Mouse (Mus musculus): ENCODE data around the gene Glmp. TPM values are rescaled to one million over a fixed set of nuclear protein-coding genes. Genes with fewer than 3 reads are reported as not detected.

Gene Glmp
- 54.1 and 56.2 TPM in 2 replicates for polyA plus RNA-seq (2012; rRNA removed)

GRCm38 (mm10) chr3:88324951-88325405 lies at the start of gene Glmp:
Gene Glmp (plus strand): TSS chr3:88325023.

GRCm38 (mm10) chr3:88287110-88287509 lies 37.7 kb upstream of the Glmp start, which contains the start of gene Gm38392:
Gene Gm38392 (minus strand): TSS chr3:88287210.

DNA sequence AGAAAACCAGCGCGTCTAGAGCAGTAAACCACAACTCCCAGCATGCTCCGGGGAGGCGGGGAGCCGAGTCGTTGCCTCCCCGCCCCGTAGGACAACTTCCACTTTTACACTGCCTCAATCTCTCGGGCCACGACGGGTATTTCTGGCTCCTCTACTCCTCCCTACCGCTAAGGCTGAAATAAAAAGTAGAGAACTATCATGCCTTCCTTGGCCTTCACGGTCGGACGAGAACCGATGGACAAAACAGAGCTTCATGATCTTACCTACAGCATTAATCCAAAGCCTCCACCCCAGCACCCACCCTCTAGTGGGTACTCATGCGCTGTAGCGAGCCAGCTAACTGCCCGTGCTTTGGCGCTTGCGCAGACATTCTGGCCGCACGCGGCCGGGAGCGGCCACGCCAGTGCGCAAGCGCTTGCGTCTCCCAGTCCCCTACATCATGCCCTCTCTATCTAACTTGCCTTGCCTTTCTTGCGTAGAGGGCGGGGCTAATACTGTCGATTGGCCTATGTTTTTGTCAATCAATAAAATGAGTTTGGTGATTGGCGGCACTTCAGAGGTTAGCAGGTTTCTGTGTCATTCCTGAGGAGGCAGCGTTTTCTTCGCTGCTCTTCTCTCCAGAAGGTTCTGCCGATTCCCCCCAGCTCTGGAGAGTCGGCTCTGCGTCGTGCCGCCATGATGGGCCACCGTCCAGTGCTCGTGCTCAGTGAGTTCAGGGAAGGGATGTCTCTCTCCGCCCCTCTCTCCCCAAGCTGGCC lies 28.1 kb upstream of the Glmp start, which contains the start of the genes Tsacc and Cct3:
Tsacc (minus strand) TSS at position 439 of the 758 bp plus-strand sequence.
Cct3 (plus strand) TSS at position 556 of the 758 bp plus-strand sequence.

DNA sequence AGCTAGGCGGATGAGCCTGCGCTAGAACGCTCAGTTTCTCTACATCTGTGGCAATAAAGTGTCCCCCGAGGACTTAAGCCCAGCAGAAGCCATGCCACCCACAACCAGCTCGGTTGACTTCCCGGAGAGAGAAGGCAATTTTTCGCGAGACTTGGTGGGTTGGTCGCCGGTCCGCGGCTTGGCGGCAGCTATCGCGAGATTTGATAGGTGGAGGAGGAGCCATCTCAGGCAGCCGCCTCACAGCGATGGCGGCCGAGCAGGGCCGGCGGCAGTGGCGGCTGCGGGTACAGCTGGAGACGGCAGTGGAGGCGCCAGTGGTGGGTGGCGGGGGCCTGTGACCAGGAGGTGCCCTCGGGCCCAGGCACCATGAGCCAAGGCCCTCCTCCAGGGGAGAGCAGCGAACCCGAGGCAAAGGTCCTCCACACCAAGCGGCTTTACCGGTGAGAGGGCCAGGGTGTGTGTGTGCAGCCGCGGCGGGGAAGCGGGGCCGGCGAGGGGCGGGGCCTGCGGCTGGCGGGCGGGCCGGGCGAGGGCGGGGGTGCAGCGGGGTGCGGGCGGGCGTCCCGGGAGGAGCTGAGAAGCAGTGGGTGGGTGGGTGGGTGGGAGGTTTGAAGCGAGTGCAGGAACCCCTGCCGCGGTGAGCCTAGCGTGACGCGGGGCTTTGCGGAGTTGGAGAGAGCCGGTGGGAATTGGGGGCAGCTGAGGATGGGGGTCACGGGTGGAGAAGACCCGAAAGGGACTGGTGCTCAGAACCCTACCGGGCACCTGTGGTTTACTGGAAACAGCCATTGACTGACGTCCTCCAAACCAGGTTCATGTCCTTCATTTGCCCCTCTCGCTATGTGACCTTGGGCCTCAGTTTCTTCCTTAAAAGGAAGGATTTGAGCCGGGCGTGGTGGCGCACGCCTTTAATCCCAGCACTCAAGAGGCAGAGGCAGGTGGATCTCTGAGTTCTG lies 11.5 kb downstream of the Glmp start, which contains the start of the genes Tmem79 and Smg5:
Tmem79 (minus strand) TSS at position 91 of the 956 bp plus-strand sequence.
Smg5 (plus strand) TSS at position 203 of the 956 bp plus-strand sequence.

DNA sequence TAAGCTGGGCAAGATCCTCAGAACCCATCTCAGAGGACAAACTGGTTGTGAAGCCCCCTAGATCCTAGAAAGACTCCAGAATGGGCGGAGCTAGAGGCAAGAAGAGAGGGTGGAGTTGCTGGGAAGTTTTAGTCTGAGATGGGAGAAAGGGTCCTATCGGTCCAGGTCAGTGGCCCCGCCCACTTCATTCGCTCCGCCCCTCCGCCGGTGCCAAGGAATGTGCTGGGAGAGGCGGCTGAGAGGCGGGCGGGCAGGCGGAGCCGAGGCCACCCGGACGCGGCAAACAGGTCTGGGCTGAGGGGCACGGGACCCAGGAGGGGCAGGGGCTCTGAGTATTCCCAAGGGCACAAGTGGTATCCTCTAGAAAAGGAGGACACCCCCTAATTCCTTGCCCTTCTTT lies 39.5 kb downstream of the Glmp start, which contains the start of gene Paqr6:
Paqr6 (plus strand) TSS at position 248 of the 400 bp plus-strand sequence.

GRCm38 (mm10) chr3:88372643-88373042 lies 47.8 kb downstream of the Glmp start, which contains the start of gene Bglap3:
Gene Bglap3 (minus strand): TSS chr3:88372743.

DNA sequence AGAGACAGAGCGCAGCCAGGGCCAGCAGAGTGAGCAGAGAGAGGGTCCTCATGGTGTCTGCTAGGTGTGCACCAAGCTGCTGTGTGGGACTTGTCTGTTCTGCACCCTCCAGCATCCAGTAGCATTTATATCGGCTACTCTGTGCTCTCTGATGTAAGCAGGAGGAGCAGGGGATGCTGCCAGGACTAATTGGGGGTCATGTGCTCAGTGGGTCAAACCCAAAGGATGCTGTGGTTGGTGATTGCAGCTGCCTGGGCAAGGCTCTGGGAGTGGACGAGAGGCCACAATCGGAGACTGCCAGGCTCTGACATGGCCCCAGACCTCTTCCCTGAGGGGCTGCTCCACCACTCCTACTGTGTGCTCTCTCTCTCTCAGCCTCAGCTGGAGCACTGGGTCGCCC lies 53.8 kb downstream of the Glmp start, which contains the start of gene Bglap2:
Bglap2 (minus strand) TSS at position 101 of the 400 bp plus-strand sequence.

Other genes starting within 250 kb of the Glmp start
- not detected in 2 replicates for gene Ttc24, start 246.7 kb upstream of the Glmp start, polyA plus RNA-seq (2012; rRNA removed)
- gene Iqgap3, start 243.1 kb upstream of the Glmp start, polyA plus RNA-seq (2012; rRNA removed), result 4.9 and 5.1 TPM in 2 replicates
- gene Mef2d, start 182.7 kb upstream of the Glmp start, polyA plus RNA-seq (2012; rRNA removed), result 45.6 and 57.2 TPM in 2 replicates
- gene Rhbg, start 70.3 kb upstream of the Glmp start, polyA plus RNA-seq (2012; rRNA removed), result 0.06 and 0.17 TPM in 2 replicates
- gene Gm38392, start 37.8 kb upstream of the Glmp start, polyA plus RNA-seq (2012; rRNA removed), result 0.14 TPM in 1 of 2 replicates, not detected in the other
- gene Tsacc, start 28.0 kb upstream of the Glmp start, polyA plus RNA-seq (2012; rRNA removed), result 4.0 and 6.2 TPM in 2 replicates
- gene Cct3, start 27.9 kb upstream of the Glmp start, polyA plus RNA-seq (2012; rRNA removed), result 313 and 317 TPM in 2 replicates
- 0.82 and 0.94 TPM in 2 replicates for gene Tmem79, start 11.1 kb downstream of the Glmp start, polyA plus RNA-seq (2012; rRNA removed)
- 90.2 and 90.7 TPM in 2 replicates for gene Smg5, start 11.2 kb downstream of the Glmp start, polyA plus RNA-seq (2012; rRNA removed)
- 3.1 and 3.4 TPM in 2 replicates for gene Paqr6, start 39.6 kb downstream of the Glmp start, polyA plus RNA-seq (2012; rRNA removed)
- 0.09 and 0.15 TPM in 2 replicates for gene Bglap3, start 47.7 kb downstream of the Glmp start, polyA plus RNA-seq (2012; rRNA removed)
- gene Bglap2, start 53.7 kb downstream of the Glmp start, polyA plus RNA-seq (2012; rRNA removed), result 1.0 and 7.1 TPM in 2 replicates
- 0.56 and 7.4 TPM in 2 replicates for gene Bglap, start 59.4 kb downstream of the Glmp start, polyA plus RNA-seq (2012; rRNA removed)
- 21.8 and 23.7 TPM in 2 replicates for gene Pmf1, start 85.3 kb downstream of the Glmp start, polyA plus RNA-seq (2012; rRNA removed)
- 41.3 and 42.5 TPM in 2 replicates for gene Slc25a44, start 100.1 kb downstream of the Glmp start, polyA plus RNA-seq (2012; rRNA removed)
- 54.7 and 57.7 TPM in 2 replicates for gene Sema4a, start 136.2 kb downstream of the Glmp start, polyA plus RNA-seq (2012; rRNA removed)
- 40.9 and 46.3 TPM in 2 replicates for gene Lmna, start 184.9 kb downstream of the Glmp start, polyA plus RNA-seq (2012; rRNA removed)
- 54.4 and 59.6 TPM in 2 replicates for gene Mex3a, start 207.4 kb downstream of the Glmp start, polyA plus RNA-seq (2012; rRNA removed)
- 0.27 and 0.47 TPM in 2 replicates for gene Rab25, start 223.3 kb downstream of the Glmp start, polyA plus RNA-seq (2012; rRNA removed)
- gene Lamtor2, start 228.1 kb downstream of the Glmp start, polyA plus RNA-seq (2012; rRNA removed), result 149 and 155 TPM in 2 replicates
- 89.7 and 95.0 TPM in 2 replicates for gene Ubqln4, start 228.7 kb downstream of the Glmp start, polyA plus RNA-seq (2012; rRNA removed)

Measured in central nervous system, embryonic 18 days (tissue).